Mouse (Mus musculus): ENCODE measurements around the gene 4930415L06Rik.

- no peak for TF ChIP-seq POLR2A (IDR thresholded peaks at IDR 0.05; ENCODE audit: control insufficient read depth, extremely low read depth, insufficient read depth, low read length, poor library complexity)
- no peak for TF ChIP-seq CTCF (IDR thresholded peaks at IDR 0.05; ENCODE audit: borderline replicate concordance, control insufficient read depth, extremely low read depth, insufficient read depth, low read length, poor library complexity)
These were observed 27.8 kb downstream of the 4930415L06Rik start for GRCm38 (mm10) chrX:89904871-89905270.
